Mouse (Mus musculus) forebrain, embryonic 16.5 days (tissue): ENCODE measurements at regions not wholly inside any gene's neighbourhood (a gene's known extent, or its start where the extent isn't known, plus 50 kb on each side); places are given as distances from the start of the nearest gene placed in this dataset.
"Not testable (repeated sequence)": the region's sequence is repeated elsewhere in the genome, so short reads cannot be mapped to it uniquely, and the experiment has no call there.

Source experiments
- ATAC-seq: fragments of 200-750 bp; cut with Nextera tagmentation; 2 replicates; pipeline ENCODE4 v1.8.0; 2017; ENCODE audit warnings: mild to moderate bottlenecking, moderate library complexity
- H3K27ac ChIP-seq: fragments of 300-500 bp; sonication (generic); 2 replicates; pipeline ENCODE4 v1.5.1; 2014; ENCODE audit warnings: low read length, control low read depth
- H3K27me3 ChIP-seq: fragments of 300-500 bp; sonication (generic); replicated peaks from 2 replicates; pipeline ENCODE4 v1.6.1; 2014; ENCODE audit warnings: low read length; ENCODE audit not compliant: control insufficient read depth, insufficient read depth
- H3K36me3 ChIP-seq: fragments of 300-500 bp; sonication (generic); 2 replicates; pipeline ENCODE4 v1.6.1; 2014; ENCODE audit not compliant: control insufficient read depth, insufficient read depth
- H3K4me1 ChIP-seq: fragments of 300-500 bp; sonication (generic); replicated peaks from 2 replicates; pipeline ENCODE4 v1.6.1; 2014; ENCODE audit warnings: low read length; ENCODE audit not compliant: control insufficient read depth, insufficient read depth
- H3K4me2 ChIP-seq: fragments of 300-500 bp; sonication (generic); 2 replicates; pipeline ENCODE4 v1.6.1; 2014; ENCODE audit warnings: mild to moderate bottlenecking, low read length, control low read depth
- H3K4me3 ChIP-seq: fragments of 300-500 bp; sonication (generic); replicated peaks from 2 replicates; pipeline ENCODE4 v1.5.1; 2014; ENCODE audit warnings: mild to moderate bottlenecking, low read length, control low read depth
- H3K9ac ChIP-seq: fragments of 300-500 bp; sonication (generic); replicated peaks from 2 replicates; pipeline ENCODE4 v1.6.1; 2014; ENCODE audit warnings: low read depth, low read length, control low read depth
- H3K9me3 ChIP-seq: fragments of 300-500 bp; sonication (generic); 2 replicates; pipeline ENCODE4 v1.6.1; 2016; ENCODE audit warnings: low read length; ENCODE audit not compliant: control insufficient read depth
- WGBS: fragments of 180-500 bp; shearing (Covaris S2); extraction: QIAGEN DNeasy Blood & Tissue Kit; methylation state at CpG from one replicate; pipeline ENCODE4 v1.1.7; 2014; 5-methylcytosine and 5-hydroxymethylcytosine counted together

GRCm38 (mm10) chr7:73827549-73827948 lies 87.4 kb downstream of the Fam174b start:
- WGBS, result 20% methylated on average over 1 of the region's 1 CpGs
- no peak overlapping the region for H3K9ac ChIP-seq
- no peaks in the 10 kb centered on the region for H3K36me3 ChIP-seq
- no peaks in the 10 kb centered on the region for H3K9me3 ChIP-seq
- H3K27ac ChIP-seq, result no peak overlapping the region
- H3K4me3 ChIP-seq, result no peak overlapping the region
- no peaks in the 10 kb centered on the region for H3K27me3 ChIP-seq
- no peak overlapping the region for H3K4me2 ChIP-seq
- H3K4me1 ChIP-seq, result no peaks in the 10 kb centered on the region
- ATAC-seq, result no peak

GRCm38 (mm10) chr7:73830581-73830980 lies 90.5 kb downstream of the Fam174b start:
- H3K9me3 ChIP-seq, result no peaks in the 10 kb centered on the region
- H3K36me3 ChIP-seq, result no peaks in the 10 kb centered on the region
- no peak overlapping the region for H3K27ac ChIP-seq
- no peak for ATAC-seq
- no peaks in the 10 kb centered on the region for H3K4me1 ChIP-seq
- H3K4me2 ChIP-seq, result no peak overlapping the region
- 86% methylated on average over 6 of the region's 6 CpGs for WGBS
- no peak overlapping the region for H3K4me3 ChIP-seq
- H3K27me3 ChIP-seq, result no peaks in the 10 kb centered on the region
- H3K9ac ChIP-seq, result no peak overlapping the region

GRCm38 (mm10) chr7:73840381-73840780 lies 100.3 kb downstream of the Fam174b start:
- Histone ChIP-seq H3K4me3 (no peak overlapping the region), H3K27ac (no peak overlapping the region), H3K4me2 (no peak overlapping the region), H3K27me3 (no peaks in the 10 kb centered on the region), H3K9me3 (no peaks in the 10 kb centered on the region), H3K9ac (no peak overlapping the region), H3K36me3 (no peaks in the 10 kb centered on the region), H3K4me1 (no peaks in the 10 kb centered on the region)
- 86% methylated on average over 3 of the region's 3 CpGs for WGBS
- no peak for ATAC-seq

GRCm38 (mm10) chr7:73852184-73852583 lies 112.1 kb downstream of the Fam174b start:
- H3K4me2 ChIP-seq, result no peak overlapping the region
- WGBS, result 90% methylated on average over 9 of the region's 9 CpGs
- H3K27me3 ChIP-seq, result no peaks in the 10 kb centered on the region
- no peak overlapping the region for H3K27ac ChIP-seq
- no peaks in the 10 kb centered on the region for H3K36me3 ChIP-seq
- no peak overlapping the region for H3K4me3 ChIP-seq
- no peaks in the 10 kb centered on the region for H3K9me3 ChIP-seq
- no peak for ATAC-seq
- H3K9ac ChIP-seq, result no peak overlapping the region
- no peaks in the 10 kb centered on the region for H3K4me1 ChIP-seq

GRCm38 (mm10) chr7:73853296-73853950 lies 113.3 kb downstream of the Fam174b start:
- not testable (repeated sequence) for ATAC-seq

GRCm38 (mm10) chr7:73855489-73855888 lies 115.4 kb downstream of the Fam174b start:
- Histone ChIP-seq H3K4me3 (no peak overlapping the region), H3K27me3 (no peaks in the 10 kb centered on the region), H3K9ac (no peak overlapping the region), H3K4me1 (no peaks in the 10 kb centered on the region), H3K4me2 (no peak overlapping the region), H3K36me3 (no peaks in the 10 kb centered on the region), H3K27ac (no peak overlapping the region), H3K9me3 (no peaks in the 10 kb centered on the region)
- WGBS, result 45% methylated on average over 4 of the region's 4 CpGs
- no peak for ATAC-seq

More at GRCm38 (mm10) chr7:73853296-73853950, 113.3 kb downstream of the Fam174b start:
- not testable (repeated sequence) for H3K4me3 ChIP-seq, H3K9ac ChIP-seq, H3K9me3 ChIP-seq, H3K4me2 ChIP-seq, H3K4me1 ChIP-seq, H3K27me3 ChIP-seq, H3K27ac ChIP-seq, H3K36me3 ChIP-seq
- WGBS, result 59% methylated on average over 3 of the region's 3 CpGs

- H3K4me1 ChIP-seq, result no peaks in the 10 kb centered on the region
- no peak overlapping the region for H3K4me3 ChIP-seq
- no peaks in the 10 kb centered on the region for H3K36me3 ChIP-seq
- H3K9ac ChIP-seq, result no peak overlapping the region
- 27% methylated on average over 6 of the region's 6 CpGs for WGBS
- no peak overlapping the region for H3K27ac ChIP-seq
- ATAC-seq, result no peak
- H3K27me3 ChIP-seq, result no peaks in the 10 kb centered on the region
- no peaks in the 10 kb centered on the region for H3K9me3 ChIP-seq
- H3K4me2 ChIP-seq, result no peak overlapping the region
Observed at GRCm38 (mm10) chr7:73856908-73857307, 116.8 kb downstream of the Fam174b start.

GRCm38 (mm10) chr7:73865086-73865485 lies 125.0 kb downstream of the Fam174b start:
- no peak overlapping the region for H3K9ac ChIP-seq
- no peaks in the 10 kb centered on the region for H3K27me3 ChIP-seq
- no peaks in the 10 kb centered on the region for H3K36me3 ChIP-seq
- ATAC-seq, result no peak
- no peak overlapping the region for H3K27ac ChIP-seq
- H3K9me3 ChIP-seq, result no peaks in the 10 kb centered on the region
- no peak overlapping the region for H3K4me2 ChIP-seq
- no peak overlapping the region for H3K4me3 ChIP-seq
- 77% methylated on average over 5 of the region's 5 CpGs for WGBS
- no peaks in the 10 kb centered on the region for H3K4me1 ChIP-seq

- no peaks in the 10 kb centered on the region for H3K9me3 ChIP-seq
- H3K36me3 ChIP-seq, result no peaks in the 10 kb centered on the region
- WGBS, result 55% methylated on average over 2 of the region's 2 CpGs
- no peak overlapping the region for H3K9ac ChIP-seq
- H3K4me1 ChIP-seq, result no peaks in the 10 kb centered on the region
- H3K4me2 ChIP-seq, result no peak overlapping the region
- no peak overlapping the region for H3K27ac ChIP-seq
- H3K4me3 ChIP-seq, result no peak overlapping the region
- ATAC-seq, result no peak
- H3K27me3 ChIP-seq, result no peaks in the 10 kb centered on the region
Observed at GRCm38 (mm10) chr7:73872181-73872580, 132.1 kb downstream of the Fam174b start.
